Mouse (Mus musculus): ENCODE results near the gene Tmem56. TPM values are rescaled to one million over a fixed set of nuclear protein-coding genes. Genes with fewer than 3 reads are reported as not detected.
A peak's percentile ranks its signal among the peaks of the same experiment; 100 is the strongest.

The Tmem56 gene
- polyA plus RNA-seq, 1 experiment: 2.8 TPM

GRCm38 (mm10) chr3:121169092-121169942, 113.6 kb downstream of the Tmem56 start:
- DNase-seq (ENCODE audit: low read depth): peak; percentile 96

GRCm38 (mm10) chr3:121168581-121168980, 114.3 kb downstream of the Tmem56 start:
- no peak for DNase-seq (ENCODE audit: low read depth)

- DNase-seq (ENCODE audit: low read depth): no peak
Measured at GRCm38 (mm10) chr3:121163271-121163819, 119.6 kb downstream of the Tmem56 start.

- DNase-seq (ENCODE audit: low read depth): no peak
Measured at GRCm38 (mm10) chr3:121161661-121162060, 121.2 kb downstream of the Tmem56 start.

GRCm38 (mm10) chr3:121160424-121160823, 122.5 kb downstream of the Tmem56 start:
- no peak for DNase-seq (ENCODE audit: low read depth)

GRCm38 (mm10) chr3:121159566-121159965, 123.3 kb downstream of the Tmem56 start:
- DNase-seq (ENCODE audit: low read depth): no peak

- DNase-seq (ENCODE audit: low read depth): no peak
Measured at GRCm38 (mm10) chr3:121158901-121159351, 124.0 kb downstream of the Tmem56 start.

- no peak for DNase-seq (ENCODE audit: low read depth)
Measured at GRCm38 (mm10) chr3:121157546-121158330, 125.2 kb downstream of the Tmem56 start.

- DNase-seq (ENCODE audit: low read depth): no peak
Measured at GRCm38 (mm10) chr3:121156451-121157186, 126.3 kb downstream of the Tmem56 start.

GRCm38 (mm10) chr3:121156043-121156442, 126.9 kb downstream of the Tmem56 start:
- DNase-seq (ENCODE audit: low read depth): no peak

Other genes with a start within 250 kb of the Tmem56 start
- 2.1 and 4.2 TPM in 2 replicates for gene Rwdd3, start 111.4 kb downstream of the Tmem56 start, polyA plus RNA-seq (2012; rRNA removed)
- gene Alg14, start 8.7 kb upstream of the Tmem56 start, polyA plus RNA-seq (2012; rRNA removed): 16.5 and 21.4 TPM in 2 replicates
- gene Cnn3, start 143.4 kb upstream of the Tmem56 start, polyA plus RNA-seq (2012; rRNA removed): 101 and 104 TPM in 2 replicates
- 26.1 and 26.5 TPM in 2 replicates for gene Slc44a3, start 249.3 kb upstream of the Tmem56 start, polyA plus RNA-seq (2012; rRNA removed)

All from gonadal fat pad, adult 2 months (tissue).